Mouse (Mus musculus) kidney, adult 18-20 months (tissue): ENCODE results near the gene Cntn1.

Experiments
- DNase-seq: peaks from one replicate; pipeline ENCODE4 v3.0.0; 2021

The Cntn1 gene

DNA sequence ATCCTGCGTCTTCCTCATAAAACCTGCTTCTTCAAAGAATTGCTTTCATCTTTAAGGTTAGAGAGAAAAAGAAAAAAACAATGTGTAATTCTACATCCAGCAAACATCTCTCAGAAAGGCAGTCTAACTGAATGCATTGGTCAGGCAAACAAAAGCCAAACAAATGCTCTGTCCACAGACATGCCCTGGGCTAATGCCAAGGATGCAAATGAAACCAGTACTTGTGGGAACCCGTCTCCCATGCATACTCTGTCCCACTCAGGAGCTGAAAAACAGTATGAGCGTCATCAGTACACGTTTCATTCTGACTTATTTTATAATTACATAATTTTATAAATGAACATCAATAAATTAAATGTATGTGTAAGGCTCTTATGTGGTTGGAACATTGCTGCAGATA is 91.0 kb downstream of the Cntn1 start:
- DNase-seq, result no peak

DNA sequence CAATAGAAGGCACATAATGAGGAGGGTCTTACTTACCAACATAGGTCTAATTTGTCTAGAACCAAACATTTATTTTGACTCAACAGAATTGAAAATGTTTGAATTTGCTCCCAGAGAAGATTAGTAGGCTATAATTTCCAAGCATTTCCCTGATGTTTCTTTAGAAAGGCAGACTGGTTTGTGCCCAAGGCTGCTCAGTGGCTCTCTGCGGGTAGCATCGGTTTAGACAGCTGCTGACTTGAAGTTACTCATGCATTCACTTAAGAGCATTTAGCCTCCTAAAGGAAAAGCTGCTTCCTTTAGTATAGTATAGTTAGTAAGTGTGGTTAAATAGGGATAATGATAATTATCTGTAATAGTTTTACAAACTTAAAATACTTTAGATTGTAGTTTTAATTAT is 104.0 kb downstream of the Cntn1 start:
- DNase-seq, result no peak

DNA sequence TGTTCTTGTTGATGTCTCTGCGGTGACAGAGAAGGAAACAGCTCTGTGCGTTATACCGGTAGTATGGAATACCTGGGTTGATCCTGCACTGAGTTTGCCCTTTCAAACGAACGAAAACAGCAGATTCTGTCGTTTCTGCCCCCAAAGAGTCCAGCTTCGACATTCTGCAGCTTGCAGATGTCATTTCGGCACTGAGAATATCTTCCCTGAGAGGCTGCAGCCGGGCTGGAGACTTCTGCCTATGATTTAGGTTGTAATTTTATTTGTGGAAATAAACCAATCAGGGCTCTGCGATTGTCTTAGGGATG is 109.8 kb downstream of the Cntn1 start:
- DNase-seq, result no peak

DNA sequence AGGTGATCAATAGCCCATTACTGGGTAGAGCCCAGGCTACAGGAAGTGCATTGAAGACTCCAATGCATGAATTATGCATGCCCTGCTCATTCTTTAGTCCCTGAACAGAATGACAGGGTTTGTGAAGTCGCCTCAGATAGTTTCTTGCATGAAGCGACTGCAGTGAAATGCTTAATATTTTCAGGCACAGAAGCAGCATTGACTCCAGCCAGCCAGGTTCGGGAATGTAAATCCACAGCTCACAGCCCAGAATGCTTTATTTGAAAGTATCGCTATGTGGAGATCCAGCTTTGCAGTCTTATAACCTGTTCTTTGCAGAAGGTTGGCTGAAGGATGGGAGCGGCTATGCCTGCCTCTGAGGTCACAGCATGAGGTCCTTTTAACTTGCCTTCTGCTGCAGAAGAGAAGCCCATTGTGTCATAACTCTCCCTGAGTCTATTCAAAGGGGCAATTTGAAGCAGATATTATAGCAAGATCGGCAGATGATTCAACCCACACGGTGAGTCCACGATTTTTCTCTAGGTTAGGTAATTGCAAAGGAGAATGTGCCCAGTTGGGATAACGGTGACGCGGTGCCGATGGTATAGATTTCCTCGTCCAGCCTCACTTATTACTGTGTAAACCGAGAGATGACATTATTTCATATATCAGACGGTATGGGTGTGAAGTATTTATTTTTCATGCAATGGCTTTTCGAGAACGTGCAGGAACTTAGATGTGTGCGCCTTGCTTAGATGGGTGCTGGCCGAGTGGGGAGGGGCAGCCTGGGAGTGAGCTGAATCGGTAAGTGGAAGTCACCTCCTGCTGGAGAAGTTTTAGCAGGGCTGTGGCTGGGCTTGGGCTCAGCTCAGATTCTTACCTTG is 110.4 kb downstream of the Cntn1 start:
- no peak for DNase-seq

DNA sequence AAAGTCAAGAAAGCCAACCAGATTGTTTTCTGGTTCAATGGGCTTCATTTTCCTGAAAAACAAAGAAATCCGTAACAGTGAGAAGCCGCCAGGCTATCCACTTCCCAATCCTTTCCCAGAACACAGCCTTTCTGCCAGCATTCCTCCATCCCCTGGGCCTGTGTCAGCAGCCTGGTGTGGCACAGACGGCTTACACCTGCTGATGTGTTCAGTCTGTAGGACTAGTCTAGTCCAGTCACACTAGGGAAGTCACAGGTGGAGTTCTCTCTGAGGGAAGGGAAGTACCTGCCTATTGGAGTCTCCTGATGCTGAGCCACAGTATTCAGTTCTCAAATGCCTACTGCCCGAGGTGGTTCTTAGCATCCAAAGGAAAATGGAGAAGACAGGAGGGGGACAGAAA is 111.9 kb downstream of the Cntn1 start:
- DNase-seq, result no peak

DNA sequence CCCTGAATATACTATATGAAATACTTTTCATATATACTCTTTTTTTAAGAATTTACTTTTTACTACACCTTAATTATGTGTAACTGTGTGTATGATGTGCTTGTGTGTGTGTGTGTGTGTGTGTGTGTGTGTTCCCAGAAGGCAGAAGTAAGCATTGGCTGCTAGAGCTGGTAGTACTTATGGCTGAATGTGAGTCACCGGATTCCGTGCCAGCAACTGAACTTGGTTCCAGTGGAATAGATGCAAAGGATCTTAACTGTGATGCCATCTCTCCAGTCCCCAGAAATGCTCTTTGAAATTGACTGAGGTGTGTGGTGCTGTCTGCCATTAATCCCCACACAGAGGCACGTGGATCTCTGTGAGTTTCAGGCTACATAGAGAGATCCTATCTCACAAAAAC is 113.2 kb downstream of the Cntn1 start:
- no peak for DNase-seq

DNA sequence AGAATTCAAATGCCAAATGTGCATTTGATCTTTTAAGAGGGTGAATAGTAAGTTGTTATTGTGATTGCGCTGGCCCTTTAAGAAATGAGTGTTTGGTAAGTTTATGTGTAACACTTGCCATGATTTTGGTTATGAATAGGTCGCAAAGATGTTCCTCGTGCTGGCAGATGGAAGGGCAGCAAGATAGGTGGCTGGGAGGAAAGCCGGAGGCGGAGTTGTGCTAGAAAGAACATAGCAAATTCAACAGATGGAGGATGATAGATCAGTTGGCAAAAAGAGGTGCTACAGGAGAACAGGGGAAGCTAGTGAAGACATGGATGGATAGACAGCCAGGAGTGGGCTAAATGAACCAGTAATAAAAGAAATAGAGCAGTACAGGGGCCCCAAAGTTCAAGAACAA is 115.3 kb downstream of the Cntn1 start:
- DNase-seq, result no peak

DNA sequence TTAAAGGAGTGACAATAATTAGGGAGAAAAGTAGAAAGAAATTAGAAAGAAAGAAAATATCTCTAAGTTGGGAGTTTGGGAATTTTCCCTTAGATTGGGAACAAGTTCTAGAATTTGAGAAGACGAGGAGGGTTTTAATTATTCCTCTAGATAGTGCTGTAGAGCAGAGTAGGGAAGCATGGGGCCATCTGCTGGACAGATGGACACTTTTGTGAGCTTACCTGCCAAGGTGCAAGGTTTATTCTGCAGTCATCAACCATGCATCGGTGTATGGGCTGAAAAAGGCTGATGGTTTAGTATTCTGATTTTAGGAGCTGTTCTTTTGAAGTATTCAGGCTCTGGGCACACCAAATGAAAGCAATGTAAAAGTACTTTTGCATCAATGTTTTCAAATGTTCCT is 124.8 kb downstream of the Cntn1 start:
- DNase-seq, result no peak

DNA sequence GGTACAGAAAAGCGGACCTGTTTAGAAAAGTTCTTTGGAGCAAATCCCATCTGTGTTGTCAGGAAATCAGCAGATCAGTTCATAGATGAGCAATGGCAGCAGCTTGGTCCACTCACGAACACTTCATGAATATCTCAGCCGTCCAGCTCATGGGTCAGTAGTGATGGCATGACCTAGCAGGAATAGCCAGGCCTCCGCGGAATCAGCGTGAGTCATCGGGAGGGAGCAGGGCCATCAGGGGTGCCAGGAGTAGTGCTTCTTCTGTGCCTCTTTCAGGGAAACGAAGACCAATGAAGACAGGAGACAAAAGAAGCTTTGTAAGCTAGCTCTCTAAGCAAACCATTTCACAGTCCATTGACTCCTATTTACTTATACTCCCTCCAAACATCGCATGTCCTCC is 126.4 kb downstream of the Cntn1 start:
- DNase-seq, result no peak

DNA sequence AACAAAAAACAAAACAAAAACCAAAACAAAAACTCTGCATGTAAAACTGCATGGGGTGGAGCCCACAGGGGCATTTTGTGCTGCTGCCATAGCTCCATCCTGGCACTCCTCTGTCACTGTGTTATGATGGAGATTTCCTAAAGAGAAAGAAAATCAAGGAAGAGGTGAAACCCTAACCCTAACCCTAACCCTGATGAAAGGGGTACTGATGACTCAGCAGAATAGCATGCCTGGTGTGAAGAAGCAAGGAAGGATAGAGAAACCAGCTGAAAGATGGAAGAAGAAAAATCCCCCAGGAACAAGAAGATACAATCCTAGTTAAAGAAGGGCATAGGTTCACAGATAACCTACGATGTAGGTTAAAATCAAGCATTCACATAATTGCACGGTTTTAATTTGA is 134.5 kb downstream of the Cntn1 start:
- no peak for DNase-seq

DNA sequence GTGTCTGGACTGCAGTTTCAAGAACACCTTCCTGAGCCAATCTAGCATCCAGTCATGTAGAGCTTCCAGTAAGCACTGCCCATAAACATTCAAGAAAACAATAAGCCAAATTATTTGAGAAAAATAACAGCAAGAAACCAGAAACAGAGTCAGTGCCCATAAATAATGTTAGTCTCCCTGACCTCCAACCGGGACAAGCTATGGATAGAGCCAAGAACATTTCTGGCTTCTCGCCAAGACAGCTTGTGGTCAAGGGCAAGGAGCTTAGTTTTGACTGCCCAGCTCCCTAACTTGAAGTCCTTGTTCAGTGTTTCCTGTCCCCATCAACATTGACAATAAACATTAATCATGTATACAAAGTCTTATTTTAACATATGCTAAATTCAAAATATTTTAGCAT is 139.0 kb downstream of the Cntn1 start:
- peak; percentile 5 for DNase-seq

DNA sequence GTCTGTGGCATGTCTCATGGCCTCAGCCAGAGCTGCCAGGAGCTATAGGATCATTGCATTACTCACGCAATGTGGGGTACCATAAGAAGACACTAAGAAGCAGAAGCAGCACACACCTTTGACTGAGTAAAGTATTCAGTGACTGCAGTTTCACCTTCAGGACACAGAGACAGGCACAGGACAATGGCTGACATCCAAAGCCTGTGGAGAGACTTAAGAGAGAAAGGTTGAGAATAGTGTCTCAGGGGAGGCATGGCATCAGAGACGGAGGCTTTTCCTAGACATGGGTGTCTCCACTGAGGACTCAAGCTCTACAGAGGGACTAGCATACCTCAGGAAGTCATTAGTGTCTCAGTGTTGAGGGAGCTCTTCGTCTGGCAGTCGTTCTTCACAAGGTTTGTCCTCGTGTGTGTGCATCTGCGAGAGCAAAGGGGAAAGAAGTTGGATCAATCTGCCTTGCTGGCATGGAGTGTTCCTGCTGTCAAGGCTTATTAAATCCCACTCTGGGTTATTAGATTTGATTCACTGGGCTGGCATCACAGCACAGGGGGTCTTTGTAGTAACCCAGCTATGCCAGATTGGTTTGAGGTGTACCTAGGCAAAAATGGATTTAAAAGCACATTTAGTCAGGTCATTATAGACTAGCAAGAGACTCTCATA is 149.5 kb downstream of the Cntn1 start:
- no peak for DNase-seq

DNA sequence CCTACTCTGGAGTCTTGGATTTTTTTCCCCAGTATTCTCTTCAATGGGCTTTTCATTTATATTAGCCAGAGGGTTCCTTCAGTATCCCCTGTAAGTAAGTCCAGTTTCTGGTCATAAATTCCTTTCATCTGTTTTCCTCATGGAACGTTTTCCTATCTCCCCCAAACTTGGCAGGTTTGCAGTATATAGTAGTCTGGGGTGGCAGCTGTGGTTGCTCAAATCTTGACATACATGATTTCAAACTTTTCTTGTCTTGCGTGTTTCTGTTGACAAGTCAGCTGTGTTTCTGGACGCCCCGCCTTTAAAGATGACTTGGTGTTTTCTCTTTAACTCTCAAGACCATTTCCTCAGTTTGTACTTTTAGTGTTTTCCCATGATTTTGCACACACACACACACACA is 155.7 kb downstream of the Cntn1 start:
- DNase-seq, result no peak

DNA sequence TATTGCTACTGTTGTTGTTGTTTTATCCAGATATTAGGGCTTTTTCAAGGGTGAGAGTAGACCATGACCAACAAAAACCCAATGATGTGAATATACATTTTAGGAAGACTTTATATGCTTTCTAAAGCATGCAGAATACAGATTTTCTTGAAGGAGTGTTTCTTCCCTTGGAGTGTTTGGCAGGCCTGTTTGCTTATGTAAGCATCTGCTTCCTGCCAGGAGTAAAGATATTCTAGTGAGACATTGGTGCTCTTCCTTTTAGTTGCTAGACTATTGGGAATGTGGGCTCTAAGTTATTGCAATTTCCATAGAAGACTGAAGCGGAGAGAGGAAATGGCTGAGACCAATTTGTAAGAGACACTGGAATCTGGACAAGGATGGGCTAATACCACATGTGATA is 158.8 kb downstream of the Cntn1 start:
- no peak for DNase-seq

DNA sequence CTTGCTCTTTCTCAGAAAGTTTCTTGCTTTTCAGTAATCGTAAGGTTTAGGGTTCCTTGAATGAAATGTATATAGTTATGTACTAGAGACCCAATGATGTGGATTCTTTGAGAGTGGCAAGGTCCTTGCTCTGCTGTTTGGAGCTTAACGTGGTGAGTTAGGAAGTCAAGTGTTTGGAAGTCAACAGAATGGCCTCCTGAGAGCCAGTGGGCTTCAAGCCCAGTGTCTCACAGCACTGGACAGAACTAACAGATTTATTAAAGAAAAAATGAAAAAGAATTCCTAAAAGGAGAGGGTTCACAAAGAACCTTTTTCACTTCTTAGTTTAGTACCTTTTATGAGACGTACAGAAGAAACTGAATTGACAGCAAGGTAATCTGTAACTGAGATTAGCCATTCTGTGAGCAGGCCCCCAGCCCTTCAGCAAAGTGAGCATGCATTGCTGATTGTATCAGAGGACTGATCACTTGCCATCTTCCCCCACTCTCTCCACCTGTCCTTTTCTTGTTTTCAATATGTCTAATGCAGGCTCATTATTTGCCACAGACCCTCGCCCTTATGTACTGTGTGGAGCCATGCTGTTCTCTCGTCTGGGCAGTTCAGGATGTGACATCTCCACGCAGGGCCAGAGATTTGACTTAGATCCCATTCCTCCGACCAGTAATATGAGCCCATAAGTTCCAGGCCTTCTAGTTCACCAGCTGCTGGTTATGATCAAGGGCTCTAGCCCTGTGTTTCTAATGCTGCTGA is 159.7 kb downstream of the Cntn1 start:
- no peak for DNase-seq

DNA sequence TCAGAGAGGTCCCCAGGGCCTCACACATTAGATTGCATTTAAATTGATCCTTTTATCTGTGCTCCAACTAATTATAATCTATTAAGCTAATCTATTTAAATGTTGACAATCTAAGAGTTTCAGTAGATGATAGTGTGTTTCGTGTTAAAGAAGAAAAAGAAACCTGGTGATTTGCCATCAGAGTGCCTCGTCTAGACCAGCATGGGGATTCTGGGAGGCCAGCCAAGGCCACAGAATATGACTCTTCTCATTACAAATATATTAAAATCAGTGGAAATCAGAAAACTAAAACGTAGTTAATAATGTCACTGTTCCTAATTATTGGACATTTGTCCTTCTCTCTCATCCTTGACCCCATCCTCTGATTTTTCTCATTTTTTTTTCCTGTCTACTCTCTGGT is 164.9 kb downstream of the Cntn1 start:
- no peak for DNase-seq

DNA sequence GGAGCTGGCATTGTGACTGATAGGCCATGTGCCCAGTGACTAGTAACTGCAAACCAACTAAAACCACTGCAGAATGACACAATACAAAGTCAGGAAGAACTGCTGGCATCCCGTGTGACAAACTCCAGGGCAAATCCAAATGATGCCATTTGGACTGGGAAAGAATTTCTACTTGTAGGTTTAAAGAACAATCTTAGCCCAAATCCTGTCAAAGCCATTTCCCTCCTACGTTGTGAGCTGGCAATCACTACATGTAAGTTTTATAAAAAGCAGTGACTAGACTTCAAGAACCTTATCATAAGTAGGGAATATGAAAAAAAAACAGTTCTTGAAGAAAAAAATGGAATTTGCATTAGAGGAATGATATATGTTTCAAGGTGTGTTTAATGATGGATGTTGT is 170.5 kb downstream of the Cntn1 start:
- DNase-seq, result no peak

DNA sequence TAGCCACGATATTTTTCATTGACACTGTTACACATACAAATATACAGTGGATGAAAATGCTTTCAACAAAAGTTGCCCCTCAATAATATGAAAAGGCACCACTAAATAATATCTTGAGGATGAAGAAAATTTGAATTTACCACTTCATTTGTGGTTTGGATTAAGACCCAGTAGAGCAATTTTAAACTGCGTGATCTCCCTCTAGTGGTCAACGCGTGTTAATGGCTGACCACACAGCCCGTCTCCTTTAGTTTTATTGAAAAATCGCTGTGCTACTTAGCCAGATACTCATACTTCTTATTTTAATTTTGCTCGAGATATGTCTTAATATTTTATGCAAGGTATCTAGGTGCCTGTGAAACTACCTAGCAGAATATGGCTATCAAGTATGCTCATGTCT is 180.4 kb downstream of the Cntn1 start:
- no peak for DNase-seq

DNA sequence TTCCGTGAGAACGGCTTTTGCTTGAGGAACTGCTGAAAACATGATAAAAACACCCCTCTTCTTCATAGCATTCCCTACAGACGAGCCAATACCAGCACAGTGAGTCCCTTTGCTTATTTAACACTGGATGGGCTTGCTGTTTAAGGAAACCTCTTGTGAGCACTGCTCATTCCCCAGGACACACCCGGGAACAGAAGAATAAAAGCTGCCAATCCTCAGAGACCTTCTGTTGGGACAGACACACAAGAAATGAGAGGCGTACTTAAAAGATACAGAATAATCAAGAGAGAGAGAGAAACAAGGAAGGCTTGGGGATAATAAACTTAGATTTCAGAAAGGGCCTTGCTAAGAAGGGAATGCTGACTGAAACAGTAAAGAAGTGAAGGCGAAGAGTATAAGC is 184.9 kb downstream of the Cntn1 start:
- no peak for DNase-seq

DNA sequence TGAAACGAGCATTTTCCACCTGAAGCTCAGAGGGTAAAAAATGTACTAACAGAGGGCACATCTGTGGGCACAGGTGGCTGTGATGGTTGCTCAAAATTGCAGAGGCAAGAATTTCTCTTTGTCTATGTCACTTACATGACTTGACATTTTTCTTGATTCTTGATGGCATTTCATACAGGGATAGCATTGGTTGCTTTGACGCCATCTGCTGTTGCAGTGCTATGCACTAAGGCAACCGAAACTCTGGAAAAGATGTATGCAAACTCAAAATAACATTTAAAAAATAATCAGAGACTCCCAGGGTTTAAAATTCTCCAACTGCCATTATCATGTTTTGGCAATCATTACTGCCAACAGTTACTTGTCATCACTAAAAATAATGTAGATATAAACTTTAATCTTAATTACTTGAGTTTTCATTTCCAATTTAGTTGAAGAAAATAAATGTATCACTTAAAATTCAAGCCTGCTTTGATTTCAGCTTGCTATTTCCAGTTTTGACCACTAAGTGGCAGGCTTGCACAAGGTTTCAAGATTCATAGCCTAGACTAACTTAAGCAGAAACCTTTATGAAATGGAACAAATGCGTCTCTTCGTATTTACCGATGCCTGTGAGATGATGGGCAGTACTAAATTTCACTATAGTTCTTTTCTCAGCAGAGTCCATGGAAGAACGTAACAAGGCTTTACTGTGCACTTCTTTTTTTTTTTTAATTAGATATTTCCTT is 214.2 kb downstream of the Cntn1 start:
- DNase-seq, result peak; percentile 23

DNA sequence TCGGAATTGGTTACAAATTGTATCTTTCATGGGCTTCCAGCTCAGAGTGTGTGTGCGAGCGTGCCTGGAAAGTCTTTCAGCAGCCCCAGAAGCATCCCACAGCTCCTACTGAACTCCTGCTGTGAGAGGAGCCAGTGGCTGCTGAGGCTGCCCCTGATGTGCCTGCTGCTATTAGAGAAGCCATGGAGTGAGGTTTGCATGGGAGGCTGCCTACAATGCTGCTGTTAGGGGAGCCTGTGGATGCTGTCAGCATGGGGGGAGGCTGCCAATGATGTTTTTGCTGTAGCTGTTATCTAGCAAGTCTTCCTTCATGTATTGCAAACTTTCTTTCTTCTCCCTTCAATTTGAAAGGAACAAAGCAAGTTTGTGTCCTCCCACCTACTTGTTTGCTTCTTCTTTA is 217.4 kb downstream of the Cntn1 start:
- DNase-seq, result no peak

DNA sequence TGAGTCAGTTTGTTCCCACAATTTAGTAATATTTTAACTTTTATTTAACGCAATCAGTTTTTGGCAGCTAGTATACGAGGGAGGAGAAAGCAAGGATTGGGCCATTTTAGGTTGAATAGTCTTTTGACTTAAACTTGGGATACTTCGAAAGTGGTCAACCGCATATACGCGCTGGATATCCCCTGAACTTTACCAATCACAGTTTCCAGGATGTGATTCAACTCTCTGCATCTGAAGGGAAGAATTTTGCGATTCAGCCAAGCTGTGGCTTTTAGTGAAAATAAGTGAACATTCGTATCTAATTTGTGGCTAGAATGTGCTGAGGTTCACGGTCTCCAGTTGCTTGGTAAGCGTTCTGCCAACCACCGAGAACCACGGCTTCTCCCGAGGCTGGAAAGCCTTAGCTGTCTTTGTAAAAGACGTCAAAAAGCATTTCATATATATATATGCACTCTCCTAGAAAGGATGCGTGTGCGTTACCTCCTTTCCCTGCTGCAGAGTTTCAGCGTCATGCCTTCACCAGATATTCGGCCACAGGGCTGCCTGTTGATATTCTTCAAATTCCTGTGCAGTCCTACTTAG is 217.9 kb downstream of the Cntn1 start:
- no peak for DNase-seq

DNA sequence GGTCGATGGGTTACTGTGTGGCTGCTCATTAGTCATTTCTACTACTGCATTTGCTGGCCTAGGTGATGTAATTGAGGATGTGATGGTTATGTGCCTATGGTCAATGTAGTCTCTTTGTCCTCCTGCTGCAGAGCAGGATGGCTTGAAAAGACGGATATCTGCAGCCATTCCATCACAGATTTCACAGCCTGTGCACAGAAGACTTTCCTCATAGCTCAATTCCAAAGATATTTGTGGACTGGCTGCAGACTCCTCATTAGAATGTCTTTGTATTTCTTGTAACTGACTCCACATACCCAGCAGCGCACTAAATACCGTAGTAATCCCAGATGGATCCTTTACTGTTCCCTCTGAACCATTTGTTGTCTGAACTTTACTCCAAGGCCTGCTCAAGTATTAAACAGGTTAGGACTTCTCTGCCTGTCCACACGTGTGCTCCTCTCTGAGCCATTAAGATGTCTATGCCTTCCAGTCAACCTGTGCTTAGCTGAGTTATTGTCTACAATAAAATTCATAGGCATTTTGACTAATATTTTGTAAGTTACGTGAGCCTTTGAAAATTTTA is 220.9 kb downstream of the Cntn1 start:
- no peak for DNase-seq
